Mouse (Mus musculus) thymus, postnatal 14 days (tissue): ENCODE data around the gene Poglut1.

Experiments used
- DNase-seq: peaks from one replicate; pipeline ENCODE4 v3.0.0; 2021

Poglut1 gene

GRCm38 (mm10) chr16:38526264-38526663 lies 23.8 kb downstream of the Poglut1 start:
- DNase-seq = no peak

GRCm38 (mm10) chr16:38522129-38523084 lies 27.7 kb downstream of the Poglut1 start, which contains the start of gene Timmdc1:
Timmdc1 (minus strand) TSS chr16:38522663.
- DNase-seq = peak; percentile 98

GRCm38 (mm10) chr16:38521211-38521987 lies 28.7 kb downstream of the Poglut1 start:
- DNase-seq = no peak

GRCm38 (mm10) chr16:38519140-38519539 lies 30.9 kb downstream of the Poglut1 start:
- DNase-seq = no peak

GRCm38 (mm10) chr16:38510846-38511245 lies 39.2 kb downstream of the Poglut1 start:
- DNase-seq = no peak

GRCm38 (mm10) chr16:38506041-38506634 lies 43.9 kb downstream of the Poglut1 start:
- peak; percentile 60 for DNase-seq

- no peak for DNase-seq
These were observed 46.5 kb downstream of the Poglut1 start for GRCm38 (mm10) chr16:38503528-38503927.

GRCm38 (mm10) chr16:38502469-38502868 lies 47.6 kb downstream of the Poglut1 start:
- DNase-seq = no peak

GRCm38 (mm10) chr16:38496604-38497140 lies 53.4 kb downstream of the Poglut1 start:
- DNase-seq = no peak

GRCm38 (mm10) chr16:38493890-38494289 lies 56.2 kb downstream of the Poglut1 start:
- no peak for DNase-seq

GRCm38 (mm10) chr16:38492551-38492950 lies 57.5 kb downstream of the Poglut1 start:
- no peak for DNase-seq

- peak; percentile 17 for DNase-seq
These were observed 66.3 kb downstream of the Poglut1 start for GRCm38 (mm10) chr16:38483582-38484309.

GRCm38 (mm10) chr16:38482780-38483562 lies 67.1 kb downstream of the Poglut1 start:
- peak; percentile 50 for DNase-seq

- DNase-seq = no peak
These were observed 68.7 kb downstream of the Poglut1 start for GRCm38 (mm10) chr16:38481327-38481726.

- DNase-seq = no peak
These were observed 71.8 kb downstream of the Poglut1 start for GRCm38 (mm10) chr16:38478296-38478695.

GRCm38 (mm10) chr16:38477241-38477608 lies 72.8 kb downstream of the Poglut1 start:
- DNase-seq = peak; percentile 15

- DNase-seq = peak; percentile 73
These were observed 73.5 kb downstream of the Poglut1 start for GRCm38 (mm10) chr16:38476312-38477240.

GRCm38 (mm10) chr16:38475681-38476311 lies 74.3 kb downstream of the Poglut1 start:
- no peak for DNase-seq
